Mouse (Mus musculus) stomach, embryonic 15.5 days (tissue): ENCODE measurements around the gene Polr2e. TPM values are rescaled to one million over a fixed set of nuclear protein-coding genes. Genes with fewer than 3 reads are reported as not detected.
"Not testable (repeated sequence)": the region's sequence is repeated elsewhere in the genome, so short reads cannot be mapped to it uniquely, and the experiment has no call there.

ENCODE experiments used
- ATAC-seq: fragments of 200-750 bp; cut with Nextera tagmentation; 2 replicates; pipeline ENCODE4 v1.8.0; 2017; ENCODE audit warnings: low read depth, moderate number of reproducible peaks, moderate TSS enrichment; ENCODE audit not compliant: insufficient read depth, low FRiP score
- H3K27ac ChIP-seq: fragments of 300-500 bp; sonication (generic); 2 replicates; pipeline ENCODE4 v1.5.1; 2015; ENCODE audit warnings: mild to moderate bottlenecking, inconsistent platforms
- H3K27me3 ChIP-seq: fragments of 300-500 bp; sonication (generic); replicated peaks from 2 replicates; pipeline ENCODE4 v1.6.1; 2015; ENCODE audit warnings: inconsistent platforms
- H3K36me3 ChIP-seq: fragments of 300-500 bp; sonication (generic); 2 replicates; pipeline ENCODE4 v1.6.1; 2015; ENCODE audit warnings: inconsistent platforms
- H3K4me1 ChIP-seq: fragments of 300-500 bp; sonication (generic); 2 replicates; pipeline ENCODE4 v1.6.1; 2015; ENCODE audit warnings: inconsistent platforms
- H3K4me2 ChIP-seq: fragments of 300-500 bp; sonication (generic); 2 replicates; pipeline ENCODE4 v1.6.1; 2015; ENCODE audit warnings: mild to moderate bottlenecking, inconsistent platforms
- H3K4me3 ChIP-seq: fragments of 300-500 bp; sonication (generic); replicated peaks from 2 replicates; pipeline ENCODE4 v1.5.1; 2015; ENCODE audit warnings: inconsistent platforms
- H3K9ac ChIP-seq: fragments of 300-500 bp; sonication (generic); 2 replicates; pipeline ENCODE4 v1.6.1; 2015; ENCODE audit warnings: inconsistent platforms
- H3K9me3 ChIP-seq: fragments of 300-500 bp; sonication (generic); 2 replicates; pipeline ENCODE4 v1.6.1; 2016; ENCODE audit warnings: inconsistent platforms
- WGBS: fragments of 180-500 bp; shearing (Covaris S2); methylation state at CpG from one replicate; pipeline ENCODE4 v1.1.7; 2015; 5-methylcytosine and 5-hydroxymethylcytosine counted together
- polyA plus RNA-seq: library from polyadenylated mRNA; unstranded; fragments of >200 nt; fragmentation: Nextera tagmentation; extraction: Ambion mirVana; gene quantifications from 2 replicates; pipeline ENCODE4 v1.2.1, GENCODE M21; 2015

Gene Polr2e
- polyA plus RNA-seq, 1 experiment from 2014 or later, result 188 TPM

- Histone ChIP-seq H3K27ac (no peak overlapping the region), H3K36me3 (peaks cover 29% of the 10 kb centered on the region), H3K4me1 (peaks cover 25% of the 10 kb centered on the region), H3K9me3 (no peaks in the 10 kb centered on the region), H3K4me3 (no peak overlapping the region), H3K27me3 (no peaks in the 10 kb centered on the region), H3K4me2 (no peak overlapping the region), H3K9ac (no peak overlapping the region)
- no peak for ATAC-seq
- WGBS, result 83% methylated on average over 4 of the region's 4 CpGs
Observed at GRCm38 (mm10) chr10:80056506-80056905, 16.9 kb upstream of the Polr2e start.

DNA sequence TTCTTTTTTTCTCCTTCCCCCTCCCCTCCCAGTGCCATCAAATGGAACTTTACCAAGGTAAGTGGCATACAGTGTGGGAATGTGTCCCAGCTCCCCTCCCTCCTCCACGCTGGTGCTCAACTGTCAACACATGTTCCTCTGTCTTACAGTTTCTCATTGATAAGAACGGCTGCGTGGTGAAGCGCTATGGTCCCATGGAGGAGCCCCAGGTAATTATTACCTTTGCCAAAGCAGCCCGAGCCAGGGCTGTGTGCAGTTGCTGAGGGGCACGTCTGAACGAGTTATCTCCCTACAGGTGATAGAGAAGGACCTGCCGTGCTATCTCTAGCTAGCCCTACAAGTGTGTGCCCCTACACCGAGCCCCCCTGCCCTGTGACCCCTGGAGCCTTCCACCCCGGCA is 16.3 kb upstream of the Polr2e start:
- WGBS, result 68% methylated on average over 10 of the region's 10 CpGs
- ATAC-seq, result no peak
- peak overlapping the region; percentile 18; the same call in 1 of the 2 replicates for H3K27ac ChIP-seq

GRCm38 (mm10) chr10:80055364-80055763 is 15.8 kb upstream of the Polr2e start:
- Histone ChIP-seq H3K27ac (peak overlapping the region; percentile 18), H3K36me3 (peaks cover 29% of the 10 kb centered on the region), H3K4me3 (peak overlapping the region; percentile 81), H3K4me1 (peaks cover 28% of the 10 kb centered on the region), H3K4me2 (peak overlapping the region; percentile 77), H3K9me3 (no peaks in the 10 kb centered on the region), H3K27me3 (no peaks in the 10 kb centered on the region), H3K9ac (no peak overlapping the region)
- 70% methylated on average over 5 of the region's 5 CpGs for WGBS
- no peak for ATAC-seq

More for the DNA sequence above, 16.3 kb upstream of the Polr2e start:
- Histone ChIP-seq H3K4me1 (peaks cover 28% of the 10 kb centered on the region), H3K9ac (no peak overlapping the region), H3K9me3 (no peaks in the 10 kb centered on the region), H3K4me3 (no peak overlapping the region), H3K36me3 (peaks cover 29% of the 10 kb centered on the region), H3K27me3 (no peaks in the 10 kb centered on the region), H3K4me2 (no peak overlapping the region)

DNA sequence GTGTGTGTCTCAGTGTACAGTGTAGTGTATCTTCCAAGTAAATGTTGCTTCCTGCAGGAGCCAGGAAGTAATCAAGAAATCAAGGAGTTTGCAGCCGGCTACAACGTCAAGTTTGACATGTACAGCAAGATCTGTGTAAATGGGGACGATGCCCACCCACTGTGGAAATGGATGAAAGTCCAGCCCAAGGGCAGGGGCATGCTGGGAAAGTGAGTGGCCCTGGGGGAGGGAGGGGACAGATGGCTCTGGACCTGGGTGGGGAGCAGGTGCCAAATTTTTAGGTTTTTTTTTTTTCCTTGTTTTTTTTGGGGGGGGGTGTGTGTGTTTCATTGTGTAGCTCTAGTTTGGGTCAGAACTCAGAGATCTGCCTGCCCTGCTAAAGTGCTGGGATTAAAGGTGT is 15.3 kb upstream of the Polr2e start:
- not testable (repeated sequence) for H3K9me3 ChIP-seq, H3K9ac ChIP-seq, H3K27ac ChIP-seq, ATAC-seq, H3K27me3 ChIP-seq
- peaks cover 28% of the 10 kb centered on the region for H3K4me1 ChIP-seq
- peak overlapping the region; percentile 81 for H3K4me3 ChIP-seq
- peaks cover 29% of the 10 kb centered on the region for H3K36me3 ChIP-seq
- peak overlapping the region; percentile 77 for H3K4me2 ChIP-seq
- 18% methylated on average over 3 of the region's 3 CpGs for WGBS

- Histone ChIP-seq H3K4me2 (peak overlapping the region; percentile 77), H3K27me3 (no peaks in the 10 kb centered on the region), H3K4me1 (peaks cover 28% of the 10 kb centered on the region), H3K27ac (peak overlapping the region; percentile 98), H3K9me3 (no peaks in the 10 kb centered on the region), H3K36me3 (peaks cover 26% of the 10 kb centered on the region), H3K4me3 (peak overlapping the region; percentile 81), H3K9ac (peak overlapping the region; percentile 94)
- ATAC-seq, result peak; percentile 30
- under 1% methylated on average over 73 of the region's 77 CpGs for WGBS
Observed at GRCm38 (mm10) chr10:80053831-80054815, 14.5 kb upstream of the Polr2e start.

DNA sequence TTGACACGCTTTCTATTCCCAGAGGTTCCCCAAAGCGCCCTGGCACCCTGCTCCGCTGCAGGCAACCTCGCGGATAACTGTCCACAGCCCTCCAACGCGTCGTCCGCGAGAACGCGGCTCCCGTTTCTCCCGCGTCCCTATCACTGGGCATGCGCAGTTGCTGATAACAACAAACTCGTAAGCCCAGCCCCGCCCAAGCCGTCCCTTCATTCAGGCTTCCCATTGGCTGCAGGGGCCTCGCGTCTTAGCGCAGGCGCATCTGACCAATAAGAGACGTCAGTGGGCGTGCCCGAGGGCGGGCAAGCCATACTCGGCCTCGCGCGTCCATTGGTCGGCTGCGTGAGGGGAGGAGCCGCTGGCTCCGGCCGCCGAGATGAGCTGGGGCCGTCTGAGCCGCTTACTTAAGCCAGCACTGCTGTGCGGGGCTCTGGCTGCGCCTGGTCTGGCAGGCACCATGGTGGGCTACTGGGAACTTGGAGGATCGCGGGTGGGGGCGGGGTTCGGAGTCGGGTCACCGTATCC is 13.7 kb upstream of the Polr2e start:
- no peaks in the 10 kb centered on the region for H3K9me3 ChIP-seq
- under 1% methylated on average over 47 of the region's 47 CpGs for WGBS
- H3K27ac ChIP-seq, result peak overlapping the region; percentile 98
- H3K4me1 ChIP-seq, result peaks cover 31% of the 10 kb centered on the region
- no peaks in the 10 kb centered on the region for H3K27me3 ChIP-seq
- ATAC-seq, result peak; percentile 95
- peak overlapping the region; percentile 94 for H3K9ac ChIP-seq
- peak overlapping the region; percentile 77 for H3K4me2 ChIP-seq
- H3K4me3 ChIP-seq, result peak overlapping the region; percentile 81
- peaks cover 21% of the 10 kb centered on the region for H3K36me3 ChIP-seq

- 79% methylated on average over 5 of the region's 5 CpGs for WGBS
- no peak for ATAC-seq
- H3K27me3 ChIP-seq, result no peaks in the 10 kb centered on the region
- no peak overlapping the region for H3K9ac ChIP-seq
- H3K4me2 ChIP-seq, result peak overlapping the region; percentile 1; the same call in 1 of the 2 replicates
- no peak overlapping the region for H3K4me3 ChIP-seq
- H3K36me3 ChIP-seq, result peaks cover 11% of the 10 kb centered on the region
- peaks cover 31% of the 10 kb centered on the region for H3K4me1 ChIP-seq
- H3K27ac ChIP-seq, result peak overlapping the region; percentile 82
- H3K9me3 ChIP-seq, result no peaks in the 10 kb centered on the region
Observed at GRCm38 (mm10) chr10:80052374-80052764, 12.8 kb upstream of the Polr2e start.

- Histone ChIP-seq H3K27me3 (no peaks in the 10 kb centered on the region), H3K4me2 (peak overlapping the region; percentile 1; the same call in 1 of the 2 replicates), H3K27ac (peak overlapping the region; percentile 82), H3K4me3 (no peak overlapping the region), H3K9ac (no peak overlapping the region), H3K4me1 (peaks cover 31% of the 10 kb centered on the region), H3K36me3 (peaks cover 5% of the 10 kb centered on the region; the same call in 1 of the 2 replicates), H3K9me3 (no peaks in the 10 kb centered on the region)
- WGBS, result 43% methylated on average over 14 of the region's 14 CpGs
- no peak for ATAC-seq
Observed at GRCm38 (mm10) chr10:80051618-80052373, 12.2 kb upstream of the Polr2e start.

GRCm38 (mm10) chr10:80050885-80051617 is 11.5 kb upstream of the Polr2e start:
- Histone ChIP-seq H3K27ac (peak overlapping the region; percentile 82), H3K9ac (no peak overlapping the region), H3K4me1 (peaks cover 31% of the 10 kb centered on the region), H3K36me3 (no peaks in the 10 kb centered on the region), H3K4me3 (no peak overlapping the region), H3K9me3 (no peaks in the 10 kb centered on the region), H3K4me2 (no peak overlapping the region), H3K27me3 (no peaks in the 10 kb centered on the region)
- no peak for ATAC-seq
- 40% methylated on average over 15 of the region's 15 CpGs for WGBS

GRCm38 (mm10) chr10:80050244-80050643 is 10.6 kb upstream of the Polr2e start:
- Histone ChIP-seq H3K9me3 (no peaks in the 10 kb centered on the region), H3K27ac (no peak overlapping the region), H3K36me3 (no peaks in the 10 kb centered on the region), H3K4me3 (no peak overlapping the region), H3K4me1 (peaks cover 25% of the 10 kb centered on the region), H3K27me3 (no peaks in the 10 kb centered on the region), H3K9ac (no peak overlapping the region), H3K4me2 (no peak overlapping the region)
- ATAC-seq, result no peak
- 47% methylated on average over 6 of the region's 6 CpGs for WGBS

DNA sequence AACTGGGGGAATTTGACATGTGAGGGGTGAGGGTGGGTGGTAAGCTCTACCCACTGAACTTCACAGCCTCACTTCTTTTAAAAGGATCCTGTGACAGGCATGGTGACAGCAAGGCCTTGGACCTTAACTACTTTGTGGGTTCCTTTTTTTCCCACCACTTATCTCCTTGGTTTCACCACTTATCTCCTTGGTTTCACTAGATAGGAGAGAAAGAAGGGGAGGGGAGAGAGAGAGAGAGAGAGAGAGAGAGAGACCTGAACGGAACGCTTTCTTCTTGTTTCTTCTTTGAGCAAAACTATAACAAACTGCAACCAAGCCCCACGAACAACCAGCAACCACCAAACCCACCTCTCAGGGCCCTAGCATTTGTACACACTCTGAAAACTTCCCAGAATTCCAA is 9.2 kb upstream of the Polr2e start:
- Histone ChIP-seq H3K36me3 (no peaks in the 10 kb centered on the region), H3K4me1 (peaks cover 19% of the 10 kb centered on the region), H3K4me3 (no peak overlapping the region), H3K9me3 (no peaks in the 10 kb centered on the region), H3K9ac (no peak overlapping the region), H3K4me2 (no peak overlapping the region), H3K27me3 (no peaks in the 10 kb centered on the region), H3K27ac (0 out of 2 replicates have a peak overlapping the region, but pooled peaks have one; percentile 33)
- 54% methylated on average over 3 of the region's 3 CpGs for WGBS
- ATAC-seq, result no peak
